Mouse (Mus musculus): ENCODE data around the gene Lancl1. TPM values are rescaled to one million over a fixed set of nuclear protein-coding genes. Genes with fewer than 3 reads are reported as not detected.

The Lancl1 gene
- total and polyA plus RNA-seq, 3 experiments, result 29.3 to 50.3 TPM; not detected in 1

DNA sequence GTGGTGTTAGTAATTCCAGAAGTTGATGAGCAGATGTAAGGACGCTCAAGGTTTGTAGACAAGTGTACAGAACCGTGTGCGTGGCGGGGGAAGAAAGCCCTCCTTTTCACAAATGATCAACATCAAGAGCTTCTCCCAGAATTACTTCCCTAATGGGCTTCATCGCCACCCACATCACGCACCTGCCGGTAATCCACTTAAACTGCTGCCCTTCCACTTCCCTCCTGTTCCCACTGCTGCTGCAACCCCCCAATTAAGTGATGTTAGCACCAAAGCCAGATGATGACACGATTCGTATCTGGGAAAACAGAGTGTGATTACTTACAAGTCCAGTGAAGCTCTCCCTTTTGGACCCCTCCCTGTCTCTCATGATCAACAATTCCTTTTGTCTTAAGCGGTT is 16.6 kb downstream of the Lancl1 start:
- H3K27me3 ChIP-seq (ENCODE audit: control insufficient read depth in 1 of 2, insufficient read depth in 2 of 2, low read length in 2 of 2), result no peaks in the 10 kb centered on the region
- peaks cover 0 to 9% of the 10 kb centered on the region in 2 experiments; a peak in 2 of 4 replicates for H3K36me3 ChIP-seq (ENCODE audit: control insufficient read depth in 1 of 2, insufficient read depth in 2 of 2, low read length in 2 of 2)
- no peaks in the 10 kb centered on the region for H3K79me2 ChIP-seq (ENCODE audit: control insufficient read depth, insufficient read depth, low read length, poor library complexity)
- H3K27ac ChIP-seq (ENCODE audit: control insufficient read depth, low read depth, low read length), result peak overlapping the region; percentile 74
- DNase-seq (ENCODE audit: low read depth, low spot score), result no peak
- no peaks in the 10 kb centered on the region for H3K9me3 ChIP-seq (replicated peaks; ENCODE audit: insufficient read depth, low read length)
- peaks cover 2 to 17% of the 10 kb centered on the region in 2 experiments; a peak in 3 of 4 replicates for H3K4me1 ChIP-seq (ENCODE audit: control insufficient read depth in 1 of 2, insufficient read depth in 2 of 2, low read length in 2 of 2)
- H3K9ac ChIP-seq (ENCODE audit: control insufficient read depth, low read depth, low read length, poor library complexity, severe bottlenecking), result no peak overlapping the region
- H3K4me3 ChIP-seq (ENCODE audit: control insufficient read depth in 1 of 2, insufficient read depth in 1 of 2, low read depth in 2 of 2, low read length in 2 of 2), result no peak overlapping the region
- TF ChIP-seq NRF1 (IDR thresholded peaks at IDR 0.05; ENCODE audit: insufficient read depth, low read depth, low read length, poor library complexity, severe bottlenecking) (no peak), POLR2AphosphoS2 (IDR thresholded peaks at IDR 0.05; ENCODE audit: low read length) (no peak), RAD21 (IDR thresholded peaks at IDR 0.05; ENCODE audit: low read depth, low read length) (no peak), MYB (IDR thresholded peaks at IDR 0.05; ENCODE audit: low read depth, low read length) (no peak)

- DNase-seq (ENCODE audit: low read depth, low spot score), result no peak
- Histone ChIP-seq H3K27ac (ENCODE audit: control insufficient read depth, low read depth, low read length) (no peak overlapping the region), H3K9me3 (replicated peaks; ENCODE audit: insufficient read depth, low read length) (no peaks in the 10 kb centered on the region), H3K79me2 (ENCODE audit: control insufficient read depth, insufficient read depth, low read length, poor library complexity) (no peaks in the 10 kb centered on the region), H3K27me3 (ENCODE audit: control insufficient read depth in 1 of 2, insufficient read depth in 2 of 2, low read length in 2 of 2) (no peaks in the 10 kb centered on the region), H3K9ac (ENCODE audit: control insufficient read depth, low read depth, low read length, poor library complexity, severe bottlenecking) (no peak overlapping the region), H3K4me1 (ENCODE audit: control insufficient read depth in 1 of 2, insufficient read depth in 2 of 2, low read length in 2 of 2) (peaks cover 2 to 17% of the 10 kb centered on the region in 2 experiments; a peak in 3 of 4 replicates), H3K36me3 (ENCODE audit: control insufficient read depth in 1 of 2, insufficient read depth in 2 of 2, low read length in 2 of 2) (peaks cover 0 to 9% of the 10 kb centered on the region in 2 experiments; a peak in 2 of 4 replicates), H3K4me3 (ENCODE audit: control insufficient read depth in 1 of 2, insufficient read depth in 1 of 2, low read depth in 2 of 2, low read length in 2 of 2) (no peak overlapping the region)
- TF ChIP-seq USF1 (IDR thresholded peaks at IDR 0.05; ENCODE audit: low read depth, low read length) (no peak), POLR2AphosphoS5 (IDR thresholded peaks at IDR 0.05; ENCODE audit: borderline replicate concordance, low read depth, low read length) (no peak), CHD2 (IDR thresholded peaks at IDR 0.05; ENCODE audit: low read length) (no peak), ZKSCAN1 (IDR thresholded peaks at IDR 0.05; ENCODE audit: low read depth, low read length) (no peak), MYC (IDR thresholded peaks at IDR 0.05; ENCODE audit: low read depth, low read length) (no peak), KAT2A (conservative IDR thresholded peaks at IDR 0.05; ENCODE audit: low read depth, low read length) (no peak), NRF1 (IDR thresholded peaks at IDR 0.05; ENCODE audit: insufficient read depth, low read depth, low read length, poor library complexity, severe bottlenecking) (no peak), POLR2A (IDR thresholded peaks at IDR 0.05; ENCODE audit: control insufficient read depth in 1 of 2, insufficient read depth in 1 of 2, low read depth in 1 of 2, low read length in 2 of 2, poor library complexity in 1 of 2) (no peak), E2F4 (IDR thresholded peaks at IDR 0.05; ENCODE audit: borderline replicate concordance, low read depth, low read length) (no peak)
Observed at GRCm38 (mm10) chr1:67020637-67021161, 18.0 kb downstream of the Lancl1 start.

DNA sequence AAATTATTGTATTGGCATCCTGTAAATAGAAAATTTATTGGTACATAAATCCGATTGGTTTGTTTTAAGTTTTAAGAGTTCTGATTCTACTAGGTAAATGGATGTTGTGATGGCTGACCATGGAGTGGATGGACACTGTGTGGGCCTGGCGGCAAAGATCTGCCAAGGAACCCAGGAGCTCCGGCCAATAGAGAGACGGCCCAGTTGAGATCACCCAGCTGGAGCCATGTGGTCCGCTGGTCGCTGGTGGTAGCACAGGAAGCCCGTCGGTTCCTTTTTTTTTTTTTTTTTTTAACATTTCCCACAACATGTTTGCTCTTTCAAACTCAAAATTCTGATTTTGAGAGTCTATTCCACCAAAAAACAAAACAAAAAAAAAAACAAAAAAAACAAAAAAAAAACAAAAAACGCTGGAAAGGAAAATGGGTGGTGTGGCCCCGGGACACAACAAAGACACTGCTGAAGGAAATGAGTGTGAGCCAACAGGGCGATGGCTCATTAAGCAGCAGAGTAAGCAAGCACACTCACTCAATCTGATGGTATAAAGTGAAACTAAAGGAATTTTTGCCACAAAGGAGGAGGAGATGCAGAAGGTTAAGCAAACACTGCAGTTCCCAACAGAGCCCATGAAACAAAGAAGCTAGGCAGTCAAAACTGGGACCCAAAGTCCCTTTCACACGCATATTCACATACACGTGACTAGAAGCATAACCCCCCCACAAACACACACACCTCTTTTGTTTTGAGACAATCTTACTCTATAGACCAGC is 21.4 kb downstream of the Lancl1 start:
- no peak for DNase-seq (ENCODE audit: low read depth, low spot score)
- TF ChIP-seq ETS1 (IDR thresholded peaks at IDR 0.05; ENCODE audit: low read depth, low read length) (no peak), POLR2AphosphoS5 (IDR thresholded peaks at IDR 0.05; ENCODE audit: borderline replicate concordance, low read depth, low read length) (no peak), CHD2 (IDR thresholded peaks at IDR 0.05; ENCODE audit: low read length) (no peak), EP300 (IDR thresholded peaks at IDR 0.05; ENCODE audit: low read depth in 1 of 2, low read length in 2 of 2) (no peak), ZC3H11A (IDR thresholded peaks at IDR 0.05; ENCODE audit: low read depth, low read length) (no peak), RCOR1 (IDR thresholded peaks at IDR 0.05; ENCODE audit: low read depth, low read length) (no peak), ZMIZ1 (IDR thresholded peaks at IDR 0.05; ENCODE audit: low read depth, low read length) (no peak), TCF12 (IDR thresholded peaks at IDR 0.05; ENCODE audit: low read depth, low read length) (no peak), TBP (IDR thresholded peaks at IDR 0.05; ENCODE audit: low read depth, low read length) (no peak), RAD21 (IDR thresholded peaks at IDR 0.05; ENCODE audit: low read depth, low read length) (no peak), KAT2A (conservative IDR thresholded peaks at IDR 0.05; ENCODE audit: low read depth, low read length) (no peak), UBTF (IDR thresholded peaks at IDR 0.05; ENCODE audit: borderline replicate concordance, insufficient read depth, low read depth, low read length) (no peak)
- Histone ChIP-seq H3K79me2 (ENCODE audit: control insufficient read depth, insufficient read depth, low read length, poor library complexity) (no peaks in the 10 kb centered on the region), H3K36me3 (ENCODE audit: control insufficient read depth in 1 of 2, insufficient read depth in 2 of 2, low read length in 2 of 2) (peaks cover 0 to 2% of the 10 kb centered on the region in 2 experiments; a peak in 2 of 4 replicates), H3K27me3 (ENCODE audit: control insufficient read depth in 1 of 2, insufficient read depth in 2 of 2, low read length in 2 of 2) (no peaks in the 10 kb centered on the region), H3K4me1 (ENCODE audit: control insufficient read depth in 1 of 2, insufficient read depth in 2 of 2, low read length in 2 of 2) (peaks cover 0 to 3% of the 10 kb centered on the region in 2 experiments; a peak in 2 of 4 replicates), H3K27ac (ENCODE audit: control insufficient read depth, low read depth, low read length) (no peak overlapping the region), H3K4me3 (ENCODE audit: control insufficient read depth in 1 of 2, insufficient read depth in 1 of 2, low read depth in 2 of 2, low read length in 2 of 2) (no peak overlapping the region), H3K9ac (ENCODE audit: control insufficient read depth, low read depth, low read length, poor library complexity, severe bottlenecking) (no peak overlapping the region), H3K9me3 (replicated peaks; ENCODE audit: insufficient read depth, low read length) (no peaks in the 10 kb centered on the region)

All from MEL (cell line).